Mouse (Mus musculus) heart, adult 2 months (tissue): ENCODE data around the gene Sptbn4. TPM values are rescaled to one million over a fixed set of nuclear protein-coding genes. Genes with fewer than 3 reads are reported as not detected.

ENCODE experiments used
- DNase-seq, 2 experiments: peaks; one replicate each; pipeline ENCODE4 v3.0.0; 2021
- H3K27ac ChIP-seq: fragments of 200-600 bp; 2 replicates; pipeline ENCODE4 v1.8.1; 2022
- H3K27me3 ChIP-seq: fragments of 200-500 bp; 2 replicates; pipeline ENCODE4 v1.6.1; 2012; ENCODE audit warnings: mild to moderate bottlenecking, low read length, inconsistent platforms, mixed read lengths; ENCODE audit not compliant: control insufficient read depth, insufficient read depth
- H3K36me3 ChIP-seq: fragments of 200-500 bp; 2 replicates; pipeline ENCODE4 v1.6.1; 2012; ENCODE audit warnings: low read length, inconsistent platforms; ENCODE audit not compliant: control insufficient read depth, insufficient read depth
- H3K4me1 ChIP-seq: fragments of 200-500 bp; 2 replicates; pipeline ENCODE4 v1.6.1; 2011; ENCODE audit warnings: low read length; ENCODE audit not compliant: control insufficient read depth, insufficient read depth
- H3K4me3 ChIP-seq: fragments of 200-600 bp; 2 replicates; pipeline ENCODE4 v1.8.1; 2022
- H3K79me2 ChIP-seq: fragments of 200-500 bp; replicated peaks from 2 replicates; pipeline ENCODE4 v1.6.1; 2012; ENCODE audit warnings: mild to moderate bottlenecking, inconsistent platforms, low read length, moderate library complexity, mixed read lengths; ENCODE audit not compliant: control insufficient read depth, insufficient read depth
- H3K9ac ChIP-seq: fragments of 200-500 bp; 2 replicates; pipeline ENCODE4 v1.6.1; 2012; ENCODE audit warnings: low read depth, mild to moderate bottlenecking, control low read depth, inconsistent platforms, low read length, mixed read lengths
- CTCF ChIP-seq: fragments of 200-600 bp; IDR thresholded peaks from 2 replicates; pipeline ENCODE4 v1.8.1; 2022; ENCODE audit warnings: antibody characterized with exemption, mild to moderate bottlenecking, moderate library complexity
- EP300 ChIP-seq: fragments of 200-500 bp; IDR thresholded peaks from 2 replicates; pipeline ENCODE4 v1.6.1; 2011; ENCODE audit warnings: low read depth, low read length, control low read depth; ENCODE audit not compliant: insufficient read depth
- POLR2A ChIP-seq: fragments of 200-500 bp; IDR thresholded peaks from 2 replicates; pipeline ENCODE4 v1.6.1; 2011; ENCODE audit warnings: mild to moderate bottlenecking, low read depth, low read length, control low read depth; ENCODE audit not compliant: insufficient read depth
- WGBS: fragments of 180-500 bp; shearing (Covaris S2); methylation state at CpG from one replicate; pipeline ENCODE4 v1.1.7; 2018; 5-methylcytosine and 5-hydroxymethylcytosine counted together
- intact Hi-C: fragments of 180-260 bp; cut with DNase I; formaldehyde crosslinking; loops from one replicate; pipeline ENCODE4 v1.15.1; 2025
- polyA plus RNA-seq: library from polyadenylated mRNA; depleted of rRNA; stranded (reverse); fragments of >200 nt; gene quantifications from 2 replicates; pipeline ENCODE4 v1.2.3, GENCODE M21; 2012
- total RNA-seq, 2 experiments: library from RNA; stranded (reverse); gene quantifications; 2 replicates each; pipeline ENCODE4 v1.2.3; 2021

The Sptbn4 gene
- total and polyA plus RNA-seq, 3 experiments: 0.18 to 0.23 (median 0.20) TPM

GRCm38 (mm10) chr7:27334405-27334911, 113.0 kb downstream of the Sptbn4 start:
- under 1% methylated on average over 31 of the region's 32 CpGs for WGBS
- H3K27me3 ChIP-seq: peaks cover 12% of the 10 kb centered on the region; the same call in 1 of the 2 replicates
- peak; percentile 45; the same call in 1 of the 2 replicates for TF ChIP-seq EP300
- peak; percentile 67 for TF ChIP-seq CTCF
- TF ChIP-seq POLR2A: peak; percentile 54
- peak overlapping the region; percentile 51 for H3K9ac ChIP-seq
- H3K79me2 ChIP-seq: no peaks in the 10 kb centered on the region
- peak overlapping the region; percentile 96 for H3K27ac ChIP-seq
- H3K36me3 ChIP-seq: no peaks in the 10 kb centered on the region
- intact Hi-C loops: loop anchor here (5.0 kb wide), 3 partner anchors 42 to 258 kb away; partner anchors contain the start of gene Akt2
- peak overlapping the region; percentile 43 for H3K4me3 ChIP-seq
- DNase-seq: peak; percentile 84 to 88
- peaks cover 9% of the 10 kb centered on the region for H3K4me1 ChIP-seq

- DNase-seq: peak; percentile 73 to 80
- intact Hi-C loops: loop anchor here (5.0 kb wide), 3 partner anchors 41 to 259 kb away; partner anchors contain the start of gene Akt2
- H3K27me3 ChIP-seq: peaks cover 10% of the 10 kb centered on the region; the same call in 1 of the 2 replicates
- TF ChIP-seq POLR2A (peak; percentile 35; the same call in 1 of the 2 replicates), EP300 (no peak), CTCF (peak; percentile 23)
- no peaks in the 10 kb centered on the region for H3K79me2 ChIP-seq
- under 1% methylated on average over 46 of the region's 77 CpGs for WGBS
- peak overlapping the region; percentile 78 for H3K4me3 ChIP-seq
- H3K36me3 ChIP-seq: peaks cover 6% of the 10 kb centered on the region
- peak overlapping the region; percentile 93 for H3K9ac ChIP-seq
- peak overlapping the region; percentile 96 for H3K27ac ChIP-seq
- peaks cover 14% of the 10 kb centered on the region for H3K4me1 ChIP-seq
These were observed 114.1 kb downstream of the Sptbn4 start for GRCm38 (mm10) chr7:27333316-27333941.

GRCm38 (mm10) chr7:27332353-27333199, 114.9 kb downstream of the Sptbn4 start:
- Histone ChIP-seq H3K79me2 (no peaks in the 10 kb centered on the region), H3K36me3 (peaks cover 7% of the 10 kb centered on the region), H3K9ac (peak overlapping the region; percentile 93), H3K27ac (peak overlapping the region; percentile 96), H3K4me3 (peak overlapping the region; percentile 78), H3K4me1 (peaks cover 16% of the 10 kb centered on the region), H3K27me3 (peaks cover 9% of the 10 kb centered on the region; the same call in 1 of the 2 replicates)
- intact Hi-C loops: loop anchor here (5.0 kb wide), 3 partner anchors 40 to 260 kb away; partner anchors contain the start of gene Akt2
- peak; percentile 93 for DNase-seq
- TF ChIP-seq CTCF (peak; percentile 94), POLR2A (peak; percentile 49; the same call in 1 of the 2 replicates), EP300 (no peak)
- WGBS: under 1% methylated on average over 39 of the region's 39 CpGs

- H3K4me3 ChIP-seq: peak overlapping the region; percentile 78
- H3K4me1 ChIP-seq: peaks cover 16% of the 10 kb centered on the region
- peak overlapping the region; percentile 96 for H3K27ac ChIP-seq
- H3K9ac ChIP-seq: peak overlapping the region; percentile 93
- peak in 1 of 2 experiments; percentile 40 for DNase-seq
- peaks cover 7% of the 10 kb centered on the region for H3K36me3 ChIP-seq
- WGBS: under 1% methylated on average over 8 of the region's 8 CpGs
- intact Hi-C loops: loop anchor here (5.0 kb wide), 3 partner anchors 40 to 260 kb away; partner anchors contain the start of gene Akt2
- no peak for TF ChIP-seq CTCF
- no peak for TF ChIP-seq POLR2A
- TF ChIP-seq EP300: no peak
- H3K79me2 ChIP-seq: no peaks in the 10 kb centered on the region
- 0 out of 2 replicates have a peak, but pooled peaks cover 4% of the 10 kb centered on the region for H3K27me3 ChIP-seq
These were observed 115.6 kb downstream of the Sptbn4 start for GRCm38 (mm10) chr7:27331854-27332253.

GRCm38 (mm10) chr7:27331541-27331851, 116.0 kb downstream of the Sptbn4 start:
- peak overlapping the region; percentile 56 for H3K9ac ChIP-seq
- DNase-seq: no peak
- H3K4me3 ChIP-seq: peak overlapping the region; percentile 78
- peak overlapping the region; percentile 96 for H3K27ac ChIP-seq
- H3K4me1 ChIP-seq: peaks cover 16% of the 10 kb centered on the region
- H3K79me2 ChIP-seq: no peaks in the 10 kb centered on the region
- intact Hi-C loops: loop anchor here (5.0 kb wide), 3 partner anchors 39 to 261 kb away; partner anchors contain the start of gene Akt2
- H3K36me3 ChIP-seq: peaks cover 7% of the 10 kb centered on the region
- WGBS: 2% methylated on average over 8 of the region's 8 CpGs
- TF ChIP-seq EP300 (no peak), POLR2A (no peak), CTCF (no peak)
- H3K27me3 ChIP-seq: 0 out of 2 replicates have a peak, but pooled peaks cover 3% of the 10 kb centered on the region
